Mouse (Mus musculus) lung, embryonic 16.5 days (tissue): ENCODE results near the gene Id1. TPM values are rescaled to one million over a fixed set of nuclear protein-coding genes. Genes with fewer than 3 reads are reported as not detected.
A peak's percentile ranks its signal among the peaks of the same experiment; 100 is the strongest.

Source experiments
- ATAC-seq: fragments of 200-750 bp; cut with Nextera tagmentation; 2 replicates; pipeline ENCODE4 v1.8.0; 2017; ENCODE audit warnings: low read depth, mild to moderate bottlenecking, moderate library complexity
- H3K27ac ChIP-seq: fragments of 300-500 bp; sonication (generic); 2 replicates; pipeline ENCODE4 v1.5.1; 2014; ENCODE audit warnings: mild to moderate bottlenecking, control low read depth, low read length
- H3K27me3 ChIP-seq: fragments of 300-500 bp; sonication (generic); 2 replicates; pipeline ENCODE4 v1.6.1; 2014; ENCODE audit warnings: low read depth, low read length, mixed read lengths; ENCODE audit not compliant: control insufficient read depth, insufficient read depth
- H3K36me3 ChIP-seq: fragments of 300-500 bp; sonication (generic); 2 replicates; pipeline ENCODE4 v1.6.1; 2014; ENCODE audit warnings: low read length; ENCODE audit not compliant: control insufficient read depth, insufficient read depth
- H3K4me1 ChIP-seq: fragments of 300-500 bp; sonication (generic); replicated peaks from 2 replicates; pipeline ENCODE4 v1.6.1; 2014; ENCODE audit warnings: low read length, mixed read lengths; ENCODE audit not compliant: control insufficient read depth, insufficient read depth
- H3K4me2 ChIP-seq: fragments of 300-500 bp; sonication (generic); 2 replicates; pipeline ENCODE4 v1.6.1; 2014; ENCODE audit warnings: low read depth, low read length, control low read depth
- H3K4me3 ChIP-seq: fragments of 300-500 bp; sonication (generic); 2 replicates; pipeline ENCODE4 v1.5.1; 2014; ENCODE audit warnings: mild to moderate bottlenecking, low read length, control low read depth
- H3K9ac ChIP-seq: fragments of 300-500 bp; sonication (generic); 2 replicates; pipeline ENCODE4 v1.6.1; 2014; ENCODE audit warnings: low read length, control low read depth
- H3K9me3 ChIP-seq: fragments of 300-500 bp; sonication (generic); 2 replicates; pipeline ENCODE4 v1.6.1; 2016; ENCODE audit warnings: low read length; ENCODE audit not compliant: control insufficient read depth
- WGBS: fragments of 180-500 bp; shearing (Covaris S2); extraction: QIAGEN DNeasy Blood & Tissue Kit; methylation state at CpG from one replicate; pipeline ENCODE4 v1.1.7; 2014; 5-methylcytosine and 5-hydroxymethylcytosine counted together
- polyA plus RNA-seq: library from polyadenylated mRNA; unstranded; fragments of >200 nt; fragmentation: Nextera tagmentation; extraction: Ambion mirVana; gene quantifications from 2 replicates; pipeline ENCODE4 v1.2.1, GENCODE M21; 2015

Gene Id1
- polyA plus RNA-seq, 1 experiment from 2014 or later, result 189 TPM

GRCm38 (mm10) chr2:152757478-152757877 lies 21.4 kb downstream of the Id1 start:
- no peak overlapping the region for H3K4me3 ChIP-seq
- H3K4me2 ChIP-seq, result no peak overlapping the region
- peaks cover 19% of the 10 kb centered on the region for H3K4me1 ChIP-seq
- 73% methylated on average over 2 of the region's 2 CpGs for WGBS
- H3K36me3 ChIP-seq, result no peaks in the 10 kb centered on the region
- no peak overlapping the region for H3K27ac ChIP-seq
- no peaks in the 10 kb centered on the region; the same call in 1 of the 2 replicates for H3K27me3 ChIP-seq
- no peaks in the 10 kb centered on the region for H3K9me3 ChIP-seq
- H3K9ac ChIP-seq, result no peak overlapping the region
- ATAC-seq, result no peak

GRCm38 (mm10) chr2:152758351-152758750 lies 22.3 kb downstream of the Id1 start:
- peak; percentile 34; the same call in 1 of the 2 replicates for ATAC-seq
- WGBS, result 19% methylated on average over 4 of the region's 4 CpGs
- no peaks in the 10 kb centered on the region; the same call in 1 of the 2 replicates for H3K27me3 ChIP-seq
- H3K9ac ChIP-seq, result no peak overlapping the region
- H3K9me3 ChIP-seq, result no peaks in the 10 kb centered on the region
- H3K27ac ChIP-seq, result peak overlapping the region; percentile 35
- no peak overlapping the region for H3K4me2 ChIP-seq
- H3K4me3 ChIP-seq, result no peak overlapping the region
- no peaks in the 10 kb centered on the region for H3K36me3 ChIP-seq
- peaks cover 19% of the 10 kb centered on the region for H3K4me1 ChIP-seq

GRCm38 (mm10) chr2:152763310-152763709 lies 27.3 kb downstream of the Id1 start:
- no peak for ATAC-seq
- H3K9me3 ChIP-seq, result no peaks in the 10 kb centered on the region
- no peak overlapping the region; the same call in 1 of the 2 replicates for H3K4me2 ChIP-seq
- H3K27me3 ChIP-seq, result no peaks in the 10 kb centered on the region
- H3K27ac ChIP-seq, result peak overlapping the region; percentile 81
- H3K4me1 ChIP-seq, result peaks cover 29% of the 10 kb centered on the region
- H3K36me3 ChIP-seq, result no peaks in the 10 kb centered on the region
- 66% methylated on average over 6 of the region's 6 CpGs for whole genome bisulfite sequencing
- H3K9ac ChIP-seq, result no peak overlapping the region; the same call in 1 of the 2 replicates
- no peak overlapping the region for H3K4me3 ChIP-seq

- H3K36me3 ChIP-seq, result no peaks in the 10 kb centered on the region
- peak overlapping the region; percentile 37 for H3K4me2 ChIP-seq
- H3K27me3 ChIP-seq, result no peaks in the 10 kb centered on the region
- ATAC-seq, result peak; percentile 44
- H3K9me3 ChIP-seq, result no peaks in the 10 kb centered on the region
- H3K4me1 ChIP-seq, result peaks cover 24% of the 10 kb centered on the region
- peak overlapping the region; percentile 55 for H3K9ac ChIP-seq
- peak overlapping the region; percentile 14 for H3K4me3 ChIP-seq
- 9% methylated on average over 14 of the region's 14 CpGs for WGBS
- H3K27ac ChIP-seq, result peak overlapping the region; percentile 81
Observed at GRCm38 (mm10) chr2:152764172-152765044, 28.4 kb downstream of the Id1 start.

GRCm38 (mm10) chr2:152765045-152765674 lies 29.1 kb downstream of the Id1 start:
- no peaks in the 10 kb centered on the region for H3K36me3 ChIP-seq
- WGBS, result 42% methylated on average over 7 of the region's 7 CpGs
- no peaks in the 10 kb centered on the region for H3K9me3 ChIP-seq
- H3K4me2 ChIP-seq, result peak overlapping the region; percentile 37
- peaks cover 24% of the 10 kb centered on the region for H3K4me1 ChIP-seq
- H3K9ac ChIP-seq, result no peak overlapping the region
- H3K27me3 ChIP-seq, result no peaks in the 10 kb centered on the region
- peak; percentile 37 for ATAC-seq
- peak overlapping the region; percentile 81 for H3K27ac ChIP-seq
- no peak overlapping the region for H3K4me3 ChIP-seq

GRCm38 (mm10) chr2:152766387-152767123 lies 30.5 kb downstream of the Id1 start:
- Histone ChIP-seq H3K9me3 (no peaks in the 10 kb centered on the region), H3K4me2 (peak overlapping the region; percentile 12; the same call in 1 of the 2 replicates), H3K27ac (peak overlapping the region; percentile 73), H3K27me3 (no peaks in the 10 kb centered on the region), H3K9ac (peak overlapping the region; percentile 50; the same call in 1 of the 2 replicates), H3K4me3 (0 out of 2 replicates have a peak overlapping the region, but pooled peaks have one; percentile 1), H3K4me1 (peaks cover 24% of the 10 kb centered on the region), H3K36me3 (no peaks in the 10 kb centered on the region)
- WGBS, result 9% methylated on average over 24 of the region's 25 CpGs
- ATAC-seq, result peak; percentile 70

- ATAC-seq, result 0 out of 2 replicates have a peak, but pooled peaks have one; percentile 18
- peaks cover 24% of the 10 kb centered on the region for H3K4me1 ChIP-seq
- H3K4me2 ChIP-seq, result no peak overlapping the region
Observed at GRCm38 (mm10) chr2:152767618-152768271, 31.7 kb downstream of the Id1 start.

GRCm38 (mm10) chr2:152769677-152770076 lies 33.6 kb downstream of the Id1 start:
- Histone ChIP-seq H3K27me3 (no peaks in the 10 kb centered on the region), H3K4me1 (peaks cover 14% of the 10 kb centered on the region), H3K36me3 (no peaks in the 10 kb centered on the region), H3K4me3 (no peak overlapping the region), H3K9me3 (no peaks in the 10 kb centered on the region), H3K9ac (no peak overlapping the region), H3K27ac (no peak overlapping the region), H3K4me2 (no peak overlapping the region)
- no peak for ATAC-seq
- WGBS, result 61% methylated on average over 7 of the region's 7 CpGs

More at GRCm38 (mm10) chr2:152767618-152768271, 31.7 kb downstream of the Id1 start:
- Histone ChIP-seq H3K4me3 (no peak overlapping the region), H3K27me3 (no peaks in the 10 kb centered on the region), H3K27ac (no peak overlapping the region), H3K9me3 (no peaks in the 10 kb centered on the region), H3K36me3 (no peaks in the 10 kb centered on the region), H3K9ac (no peak overlapping the region)
- WGBS, result 59% methylated on average over 12 of the region's 12 CpGs
